Mouse (Mus musculus): ENCODE results near the gene Phrf1.

GRCm38 (mm10) chr7:141278766-141279590, 50.4 kb downstream of the Phrf1 start, which contains the start of gene Sct:
- no peak for TF ChIP-seq GATA1 (IDR thresholded peaks at IDR 0.05; ENCODE audit: borderline replicate concordance, low read length)
- TF ChIP-seq FLI1 (IDR thresholded peaks at IDR 0.05; ENCODE audit: low read length): no peak
